Mouse (Mus musculus): ENCODE measurements at regions not wholly inside any gene's neighbourhood (a gene's known extent, or its start where the extent isn't known, plus 50 kb on each side); places are given as distances from the start of the nearest gene placed in this dataset.
A peak's percentile ranks its signal among the peaks of the same experiment; 100 is the strongest.

- Histone ChIP-seq H3K27ac (ENCODE audit: low read depth, low read length) (no peak overlapping the region), H3K9me3 (ENCODE audit: low read length) (no peaks in the 10 kb centered on the region), H3K9ac (no peak overlapping the region), H3K4me3 (ENCODE audit: low read depth, low read length) (no peak overlapping the region), H3K4me1 (ENCODE audit: insufficient read depth) (no peaks in the 10 kb centered on the region), H3K4me2 (ENCODE audit: low read depth) (no peak overlapping the region), H3K27me3 (ENCODE audit: insufficient read depth, low read length) (no peaks in the 10 kb centered on the region), H3K36me3 (ENCODE audit: insufficient read depth) (no peaks in the 10 kb centered on the region)
- no peak for TF ChIP-seq CTCF (IDR thresholded peaks at IDR 0.05; ENCODE audit: low read depth)
- DNase-seq: no peak
- ATAC-seq: no peak
- WGBS: 76% methylated on average over 13 of the region's 13 CpGs
These were observed 107.6 kb upstream of the Slc30a5 start for GRCm38 (mm10) chr13:100940791-100941190.

DNA sequence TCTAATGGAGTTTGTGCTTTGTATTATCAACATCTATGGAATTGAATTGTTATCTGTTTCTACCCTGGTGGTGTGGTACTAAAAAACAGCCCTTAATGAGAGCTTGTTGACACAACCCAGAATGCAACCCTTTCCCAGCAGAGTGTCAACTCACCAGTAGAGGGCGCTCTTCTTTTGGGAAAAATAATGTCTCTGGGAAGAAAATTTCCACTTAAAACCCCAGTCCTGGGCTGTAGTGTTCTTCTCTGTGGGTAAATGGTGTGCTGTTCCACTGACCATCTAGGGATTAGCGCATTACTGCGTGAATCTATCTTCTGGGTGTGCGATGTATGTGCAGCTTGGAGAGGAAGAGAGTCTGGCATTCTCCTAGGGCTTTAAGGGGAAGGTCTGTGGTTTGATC is 106.5 kb upstream of the Slc30a5 start:
- no peak overlapping the region for H3K4me2 ChIP-seq (ENCODE audit: low read depth)
- H3K27ac ChIP-seq (ENCODE audit: low read depth, low read length): no peak overlapping the region
- no peaks in the 10 kb centered on the region for H3K4me1 ChIP-seq (ENCODE audit: insufficient read depth)
- no peaks in the 10 kb centered on the region for H3K27me3 ChIP-seq (ENCODE audit: insufficient read depth, low read length)
- H3K9me3 ChIP-seq (ENCODE audit: low read length): no peaks in the 10 kb centered on the region
- 38% methylated on average over 4 of the region's 4 CpGs for WGBS
- no peak overlapping the region for H3K4me3 ChIP-seq (ENCODE audit: low read depth, low read length)
- TF ChIP-seq CTCF (IDR thresholded peaks at IDR 0.05; ENCODE audit: low read depth): peak; percentile 83
- ATAC-seq (peak; percentile 64), DNase-seq (peak; percentile 84)
- no peaks in the 10 kb centered on the region for H3K36me3 ChIP-seq (ENCODE audit: insufficient read depth)
- no peak overlapping the region for H3K9ac ChIP-seq

DNA sequence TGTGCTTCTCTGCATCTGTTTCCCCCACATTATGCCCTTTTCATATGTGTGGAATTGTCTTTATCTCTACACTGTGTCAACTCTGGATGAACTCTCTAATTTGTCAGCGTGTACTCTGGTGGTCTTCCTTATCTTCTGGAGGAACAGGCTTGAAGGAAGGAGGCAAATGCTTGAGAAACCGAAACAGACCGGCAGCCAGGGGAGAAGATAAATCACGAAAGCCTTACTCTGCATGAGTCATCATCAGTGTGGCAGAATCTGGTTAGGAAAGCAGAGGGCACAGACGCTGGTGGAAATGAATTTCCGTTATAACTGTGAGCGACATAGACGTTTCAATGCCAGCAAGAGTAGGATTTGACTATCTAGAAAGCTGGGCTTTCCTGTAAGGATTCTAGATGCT is 100.0 kb upstream of the Slc30a5 start:
- no peak for ATAC-seq
- WGBS: 92% methylated on average over 8 of the region's 8 CpGs

DNA sequence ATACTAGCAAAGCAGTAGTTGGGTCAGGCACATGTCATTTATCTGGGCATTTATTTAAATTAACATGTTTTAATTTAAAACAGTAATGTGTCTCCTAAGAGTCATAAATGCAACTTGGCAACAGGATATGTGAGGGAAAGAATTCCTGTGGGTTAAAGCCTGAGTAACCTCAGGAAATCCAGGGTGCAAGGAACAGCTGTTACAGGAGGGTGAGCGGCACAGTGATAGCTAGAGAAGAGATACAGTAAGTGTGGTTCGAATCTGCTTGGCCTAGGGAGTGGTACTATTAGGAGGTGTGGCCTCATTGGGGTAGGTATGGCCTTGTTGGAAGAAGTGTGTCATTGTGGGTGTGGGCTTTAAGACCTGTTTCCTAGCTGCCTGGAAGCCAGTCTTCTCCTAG is 66.3 kb upstream of the Slc30a5 start:
- 88% methylated on average over 2 of the region's 2 CpGs for WGBS
- H3K4me1 ChIP-seq (ENCODE audit: insufficient read depth): no peaks in the 10 kb centered on the region

More for the DNA sequence above, 100.0 kb upstream of the Slc30a5 start:
- no peak for TF ChIP-seq CTCF (IDR thresholded peaks at IDR 0.05; ENCODE audit: low read depth)
- H3K4me1 ChIP-seq (ENCODE audit: insufficient read depth): no peaks in the 10 kb centered on the region
- no peak overlapping the region for H3K9ac ChIP-seq
- H3K36me3 ChIP-seq (ENCODE audit: insufficient read depth): no peaks in the 10 kb centered on the region
- no peaks in the 10 kb centered on the region for H3K27me3 ChIP-seq (ENCODE audit: insufficient read depth, low read length)
- H3K4me2 ChIP-seq (ENCODE audit: low read depth): no peak overlapping the region
- no peak overlapping the region for H3K4me3 ChIP-seq (ENCODE audit: low read depth, low read length)
- no peak overlapping the region for H3K27ac ChIP-seq (ENCODE audit: low read depth, low read length)
- no peak for DNase-seq
- H3K9me3 ChIP-seq (ENCODE audit: low read length): no peaks in the 10 kb centered on the region

DNA sequence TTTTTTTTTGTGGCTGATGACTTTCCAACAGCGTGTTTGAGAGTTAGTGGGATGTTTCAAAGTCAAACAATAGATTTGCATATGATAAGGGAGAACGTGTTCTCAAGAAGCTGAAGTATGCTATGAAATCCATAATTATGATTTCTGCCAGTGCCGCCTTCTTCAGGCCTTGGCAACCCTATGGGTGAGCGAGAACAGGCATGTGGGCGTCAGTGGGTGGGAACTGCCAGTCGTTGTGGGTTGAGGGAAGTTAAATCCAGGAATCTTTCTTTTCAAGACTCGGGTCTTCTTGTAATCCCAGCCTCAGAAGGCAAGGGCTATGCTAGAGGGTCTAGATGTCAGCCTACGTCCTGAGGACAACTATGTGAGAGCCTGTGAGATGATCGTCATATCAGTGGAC is 60.6 kb upstream of the Slc30a5 start:
- H3K4me1 ChIP-seq (ENCODE audit: insufficient read depth): no peaks in the 10 kb centered on the region
- H3K9me3 ChIP-seq (ENCODE audit: low read length): no peaks in the 10 kb centered on the region
- no peak overlapping the region for H3K4me3 ChIP-seq (ENCODE audit: low read depth, low read length)
- no peaks in the 10 kb centered on the region for H3K27me3 ChIP-seq (ENCODE audit: insufficient read depth, low read length)
- H3K9ac ChIP-seq: no peak overlapping the region
- WGBS: 85% methylated on average over 9 of the region's 9 CpGs
- no peak overlapping the region for H3K4me2 ChIP-seq (ENCODE audit: low read depth)
- H3K27ac ChIP-seq (ENCODE audit: low read depth, low read length): no peak overlapping the region
- H3K36me3 ChIP-seq (ENCODE audit: insufficient read depth): no peaks in the 10 kb centered on the region
- ATAC-seq (no peak), DNase-seq (no peak)
- TF ChIP-seq CTCF (IDR thresholded peaks at IDR 0.05; ENCODE audit: low read depth): no peak

More for the DNA sequence above, 66.3 kb upstream of the Slc30a5 start:
- ATAC-seq (no peak), DNase-seq (no peak)
- Histone ChIP-seq H3K36me3 (ENCODE audit: insufficient read depth) (no peaks in the 10 kb centered on the region), H3K27me3 (ENCODE audit: insufficient read depth, low read length) (no peaks in the 10 kb centered on the region), H3K9me3 (ENCODE audit: low read length) (no peaks in the 10 kb centered on the region), H3K4me3 (ENCODE audit: low read depth, low read length) (no peak overlapping the region), H3K9ac (no peak overlapping the region), H3K27ac (ENCODE audit: low read depth, low read length) (no peak overlapping the region), H3K4me2 (ENCODE audit: low read depth) (no peak overlapping the region)
- TF ChIP-seq CTCF (IDR thresholded peaks at IDR 0.05; ENCODE audit: low read depth): no peak

GRCm38 (mm10) chr13:100893096-100893495 is 59.9 kb upstream of the Slc30a5 start:
- H3K4me1 ChIP-seq (ENCODE audit: insufficient read depth): no peaks in the 10 kb centered on the region
- peak overlapping the region; percentile 74; the same call in 1 of the 2 replicates for H3K27ac ChIP-seq (ENCODE audit: low read depth, low read length)
- WGBS: 93% methylated on average over 1 of the region's 1 CpGs
- H3K4me2 ChIP-seq (ENCODE audit: low read depth): peak overlapping the region; percentile 58
- DNase-seq (no peak), ATAC-seq (peak; percentile 9; the same call in 1 of the 2 replicates)
- H3K4me3 ChIP-seq (ENCODE audit: low read depth, low read length): no peak overlapping the region
- no peaks in the 10 kb centered on the region for H3K9me3 ChIP-seq (ENCODE audit: low read length)
- H3K27me3 ChIP-seq (ENCODE audit: insufficient read depth, low read length): no peaks in the 10 kb centered on the region
- no peak for TF ChIP-seq CTCF (IDR thresholded peaks at IDR 0.05; ENCODE audit: low read depth)
- H3K36me3 ChIP-seq (ENCODE audit: insufficient read depth): no peaks in the 10 kb centered on the region
- no peak overlapping the region for H3K9ac ChIP-seq

DNA sequence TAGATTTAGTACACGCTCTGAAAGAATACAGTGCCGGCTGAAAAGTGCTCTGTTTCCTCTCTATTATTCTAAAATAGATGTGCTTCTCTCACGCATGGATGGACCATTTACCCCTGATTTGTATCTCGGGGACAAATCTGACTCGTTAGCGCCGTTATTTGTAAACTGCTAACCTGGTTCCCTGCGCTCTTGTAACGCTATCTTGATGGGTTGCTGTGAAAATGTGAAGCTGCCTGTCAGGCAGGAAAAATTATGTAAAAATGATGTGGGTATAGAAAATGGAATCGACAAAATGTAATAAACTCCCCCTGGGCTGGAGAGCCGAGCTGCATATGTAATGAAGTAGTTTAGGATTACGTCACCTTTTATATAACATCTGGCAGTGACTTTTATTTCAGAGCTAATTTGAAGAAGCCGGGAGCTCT is 59.4 kb upstream of the Slc30a5 start:
- H3K27me3 ChIP-seq (ENCODE audit: insufficient read depth, low read length): no peaks in the 10 kb centered on the region
- no peaks in the 10 kb centered on the region for H3K4me1 ChIP-seq (ENCODE audit: insufficient read depth)
- peak overlapping the region; percentile 40; the same call in 1 of the 2 replicates for H3K9ac ChIP-seq
- DNase-seq (peak; percentile 58), ATAC-seq (peak; percentile 79)
- WGBS: 11% methylated on average over 13 of the region's 13 CpGs
- TF ChIP-seq CTCF (IDR thresholded peaks at IDR 0.05; ENCODE audit: low read depth): no peak
- no peaks in the 10 kb centered on the region for H3K9me3 ChIP-seq (ENCODE audit: low read length)
- H3K4me2 ChIP-seq (ENCODE audit: low read depth): peak overlapping the region; percentile 58
- H3K27ac ChIP-seq (ENCODE audit: low read depth, low read length): peak overlapping the region; percentile 74
- no peaks in the 10 kb centered on the region for H3K36me3 ChIP-seq (ENCODE audit: insufficient read depth)
- H3K4me3 ChIP-seq (ENCODE audit: low read depth, low read length): peak overlapping the region; percentile 35

All from forebrain, postnatal 0 days (tissue).